Mouse (Mus musculus): ENCODE measurements around the gene Nkx2-5.

Nkx2-5 gene

GRCm38 (mm10) chr17:26844909-26845148 is at the start of gene Nkx2-5:
TSS of gene Nkx2-5 (minus strand) at chr17:26845009.
- DNase-seq (ENCODE audit: extremely low read depth, low read depth, low spot score), result no peak

GRCm38 (mm10) chr17:26894342-26894741 is 49.5 kb upstream of the Nkx2-5 start:
- no peak for DNase-seq (ENCODE audit: extremely low read depth, low read depth, low spot score)

- DNase-seq (ENCODE audit: extremely low read depth, low read depth, low spot score), result no peak
Measured at GRCm38 (mm10) chr17:26893492-26893891, 48.7 kb upstream of the Nkx2-5 start.

GRCm38 (mm10) chr17:26892635-26893375 is 48.0 kb upstream of the Nkx2-5 start:
- no peak for DNase-seq (ENCODE audit: extremely low read depth, low read depth, low spot score)

- DNase-seq (ENCODE audit: extremely low read depth, low read depth, low spot score), result no peak
Measured at GRCm38 (mm10) chr17:26887926-26888325, 43.1 kb upstream of the Nkx2-5 start.

GRCm38 (mm10) chr17:26886047-26886749 is 41.4 kb upstream of the Nkx2-5 start:
- no peak for DNase-seq (ENCODE audit: extremely low read depth, low read depth, low spot score)

GRCm38 (mm10) chr17:26884995-26885926 is 40.5 kb upstream of the Nkx2-5 start:
- no peak for DNase-seq (ENCODE audit: extremely low read depth, low read depth, low spot score)

- no peak for DNase-seq (ENCODE audit: extremely low read depth, low read depth, low spot score)
Measured at GRCm38 (mm10) chr17:26883585-26883984, 38.8 kb upstream of the Nkx2-5 start.

GRCm38 (mm10) chr17:26882706-26883105 is 37.9 kb upstream of the Nkx2-5 start:
- no peak for DNase-seq (ENCODE audit: extremely low read depth, low read depth, low spot score)

- DNase-seq (ENCODE audit: extremely low read depth, low read depth, low spot score), result no peak
Measured at GRCm38 (mm10) chr17:26879235-26879634, 34.4 kb upstream of the Nkx2-5 start.

- no peak for DNase-seq (ENCODE audit: extremely low read depth, low read depth, low spot score)
Measured at GRCm38 (mm10) chr17:26877927-26878326, 33.1 kb upstream of the Nkx2-5 start.

- no peak for DNase-seq (ENCODE audit: extremely low read depth, low read depth, low spot score)
Measured at GRCm38 (mm10) chr17:26874542-26874941, 29.7 kb upstream of the Nkx2-5 start.

GRCm38 (mm10) chr17:26873502-26873901 is 28.7 kb upstream of the Nkx2-5 start:
- DNase-seq (ENCODE audit: extremely low read depth, low read depth, low spot score), result no peak

GRCm38 (mm10) chr17:26872870-26873269 is 28.1 kb upstream of the Nkx2-5 start:
- DNase-seq (ENCODE audit: extremely low read depth, low read depth, low spot score), result no peak

- DNase-seq (ENCODE audit: extremely low read depth, low read depth, low spot score), result peak; percentile 16
Measured at GRCm38 (mm10) chr17:26868756-26869155, 23.9 kb upstream of the Nkx2-5 start.

- no peak for DNase-seq (ENCODE audit: extremely low read depth, low read depth, low spot score)
Measured at GRCm38 (mm10) chr17:26865156-26865555, 20.3 kb upstream of the Nkx2-5 start.

- no peak for DNase-seq (ENCODE audit: extremely low read depth, low read depth, low spot score)
Measured at GRCm38 (mm10) chr17:26864343-26864742, 19.5 kb upstream of the Nkx2-5 start.

GRCm38 (mm10) chr17:26861793-26862192 is 17.0 kb upstream of the Nkx2-5 start:
- DNase-seq (ENCODE audit: extremely low read depth, low read depth, low spot score), result no peak

GRCm38 (mm10) chr17:26861383-26861782 is 16.6 kb upstream of the Nkx2-5 start:
- DNase-seq (ENCODE audit: extremely low read depth, low read depth, low spot score), result no peak

- DNase-seq (ENCODE audit: extremely low read depth, low read depth, low spot score), result no peak
Measured at GRCm38 (mm10) chr17:26860906-26861305, 16.1 kb upstream of the Nkx2-5 start.

- DNase-seq (ENCODE audit: extremely low read depth, low read depth, low spot score), result no peak
Measured at GRCm38 (mm10) chr17:26852262-26852661, 7.5 kb upstream of the Nkx2-5 start.

GRCm38 (mm10) chr17:26851136-26851460 is 6.3 kb upstream of the Nkx2-5 start:
- DNase-seq (ENCODE audit: extremely low read depth, low read depth, low spot score), result no peak
